Mouse (Mus musculus): ENCODE data around the gene Amd1. TPM values are rescaled to one million over a fixed set of nuclear protein-coding genes. Genes with fewer than 3 reads are reported as not detected.

Gene Amd1
- polyA plus RNA-seq, 1 experiment from 2014 or later: 63.0 TPM

DNA sequence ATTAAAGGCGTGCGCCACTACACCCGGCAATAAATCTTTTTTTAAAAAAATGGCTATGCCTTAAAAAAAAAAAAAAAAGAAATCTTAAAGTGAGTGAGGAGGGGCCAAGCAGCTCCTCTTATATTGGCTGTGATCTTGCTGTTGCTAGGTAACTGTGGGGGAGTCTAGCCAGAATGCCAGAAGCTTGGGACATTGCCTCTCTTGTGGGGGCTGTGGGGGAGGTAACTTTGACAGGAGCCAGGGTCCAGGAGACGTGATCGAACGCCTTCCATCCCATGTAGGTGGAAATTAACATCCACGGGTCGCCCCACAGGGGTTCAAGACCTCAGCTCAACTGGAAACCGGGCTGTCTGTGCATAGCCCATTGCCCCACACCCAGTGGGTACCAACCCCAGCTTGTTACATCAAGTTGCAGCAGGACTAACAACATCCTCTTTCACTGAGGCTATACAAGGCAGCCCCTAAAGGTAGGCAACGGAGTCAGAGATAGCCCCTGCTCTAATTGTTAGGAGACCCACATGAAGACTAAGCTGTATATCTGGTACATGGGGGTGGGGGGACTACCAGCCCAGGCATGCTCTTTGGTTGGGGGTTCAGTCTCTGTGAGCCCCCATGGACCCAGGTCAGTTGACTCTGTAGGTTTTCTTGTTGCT is 17.7 kb downstream of the Amd1 start:
- no peak; the same call in 1 of the 2 replicates for ATAC-seq (ENCODE audit: insufficient read depth, low FRiP score)
- H3K9ac ChIP-seq (ENCODE audit: low read length): no peak overlapping the region
- no peaks in the 10 kb centered on the region for H3K4me1 ChIP-seq (ENCODE audit: control insufficient read depth, insufficient read depth, low read length)
- WGBS: 84% methylated on average over 10 of the region's 10 CpGs
- H3K27ac ChIP-seq (ENCODE audit: low read length): no peak overlapping the region
- no peaks in the 10 kb centered on the region for H3K27me3 ChIP-seq (ENCODE audit: control insufficient read depth, insufficient read depth, low read length)
- no peaks in the 10 kb centered on the region; the same call in 1 of the 2 replicates for H3K9me3 ChIP-seq (replicated peaks; ENCODE audit: control insufficient read depth, low read length)
- no peak overlapping the region for H3K4me3 ChIP-seq (replicated peaks; ENCODE audit: low read length)
- H3K4me2 ChIP-seq (ENCODE audit: low read depth, low read length): no peak overlapping the region
- H3K36me3 ChIP-seq (ENCODE audit: control insufficient read depth, insufficient read depth, low read length): peaks cover 7% of the 10 kb centered on the region; the same call in 1 of the 2 replicates

DNA sequence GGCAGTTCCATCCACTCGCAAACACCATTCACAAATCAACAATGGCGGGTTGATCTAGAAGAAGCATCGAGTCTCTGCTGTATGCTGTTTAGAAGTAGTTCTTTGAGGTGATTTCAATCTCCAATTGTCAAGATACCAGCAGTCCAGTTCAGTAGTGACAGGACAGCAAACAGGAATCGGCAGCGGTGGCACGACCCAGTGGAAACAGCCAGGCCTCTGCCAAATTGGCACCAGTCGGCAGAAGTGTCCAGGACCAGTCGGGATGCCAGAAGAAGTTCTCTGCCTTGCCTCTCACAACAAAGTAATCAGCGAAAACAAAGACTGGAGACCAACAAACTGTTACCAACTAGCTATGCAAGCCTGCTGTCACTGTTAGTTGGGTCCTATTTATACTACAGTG is 18.4 kb downstream of the Amd1 start:
- Histone ChIP-seq H3K9ac (ENCODE audit: low read length) (no peak overlapping the region), H3K36me3 (ENCODE audit: control insufficient read depth, insufficient read depth, low read length) (peaks cover 7% of the 10 kb centered on the region; the same call in 1 of the 2 replicates), H3K27me3 (ENCODE audit: control insufficient read depth, insufficient read depth, low read length) (no peaks in the 10 kb centered on the region), H3K4me1 (ENCODE audit: control insufficient read depth, insufficient read depth, low read length) (no peaks in the 10 kb centered on the region), H3K4me2 (ENCODE audit: low read depth, low read length) (no peak overlapping the region), H3K9me3 (replicated peaks; ENCODE audit: control insufficient read depth, low read length) (no peaks in the 10 kb centered on the region; the same call in 1 of the 2 replicates), H3K27ac (ENCODE audit: low read length) (no peak overlapping the region), H3K4me3 (replicated peaks; ENCODE audit: low read length) (no peak overlapping the region)
- 90% methylated on average over 9 of the region's 9 CpGs for WGBS
- no peak for ATAC-seq (ENCODE audit: insufficient read depth, low FRiP score)

DNA sequence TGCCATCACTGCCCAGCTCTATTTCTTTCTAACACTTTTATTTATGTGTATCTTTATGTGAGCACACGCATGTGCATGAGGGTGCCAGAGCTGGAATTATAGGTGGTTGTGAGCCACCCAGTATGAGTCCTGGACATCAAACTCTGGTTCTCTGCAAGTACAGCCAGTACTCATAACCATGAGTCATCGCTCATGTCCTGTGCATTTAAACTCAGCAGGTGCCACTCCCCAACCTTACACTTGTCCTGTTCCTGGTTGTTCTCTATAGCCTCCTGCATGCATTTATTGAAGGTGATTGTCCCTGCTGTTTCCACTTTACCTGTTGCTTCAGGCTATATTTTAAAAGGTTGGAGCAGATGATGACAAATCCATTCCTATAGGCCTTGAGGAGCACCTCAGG is 20.4 kb downstream of the Amd1 start:
- Histone ChIP-seq H3K27me3 (ENCODE audit: control insufficient read depth, insufficient read depth, low read length) (no peaks in the 10 kb centered on the region), H3K9ac (ENCODE audit: low read length) (no peak overlapping the region), H3K36me3 (ENCODE audit: control insufficient read depth, insufficient read depth, low read length) (peaks cover 4% of the 10 kb centered on the region; the same call in 1 of the 2 replicates), H3K4me2 (ENCODE audit: low read depth, low read length) (no peak overlapping the region), H3K4me3 (replicated peaks; ENCODE audit: low read length) (no peak overlapping the region), H3K4me1 (ENCODE audit: control insufficient read depth, insufficient read depth, low read length) (peaks cover 3% of the 10 kb centered on the region; the same call in 1 of the 2 replicates), H3K27ac (ENCODE audit: low read length) (no peak overlapping the region), H3K9me3 (replicated peaks; ENCODE audit: control insufficient read depth, low read length) (no peaks in the 10 kb centered on the region; the same call in 1 of the 2 replicates)
- WGBS: 89% methylated on average over 2 of the region's 2 CpGs
- peak; percentile 57; the same call in 1 of the 2 replicates for ATAC-seq (ENCODE audit: insufficient read depth, low FRiP score)

DNA sequence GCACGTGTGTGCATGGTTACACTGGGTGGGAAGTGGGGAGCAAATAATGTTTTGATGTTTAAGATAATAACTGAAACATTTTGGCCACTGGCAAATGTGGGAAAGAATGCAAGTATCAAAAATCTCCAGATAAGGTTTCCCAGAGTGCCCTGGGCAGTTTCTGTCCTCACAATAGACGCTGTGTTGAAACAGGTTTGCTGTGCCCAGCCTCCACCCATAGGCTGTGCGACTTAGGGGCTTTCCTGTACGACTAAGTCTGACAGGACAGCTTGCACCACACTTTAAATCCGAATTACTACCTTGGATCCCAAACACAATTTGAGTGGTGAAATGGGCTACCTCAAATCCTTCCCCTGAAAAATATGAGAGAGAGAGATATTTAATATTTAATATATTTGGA is 23.7 kb downstream of the Amd1 start:
- H3K9ac ChIP-seq (ENCODE audit: low read length): no peak overlapping the region
- peak; percentile 76; the same call in 1 of the 2 replicates for ATAC-seq (ENCODE audit: insufficient read depth, low FRiP score)
- no peak overlapping the region for H3K4me2 ChIP-seq (ENCODE audit: low read depth, low read length)
- no peaks in the 10 kb centered on the region; the same call in 1 of the 2 replicates for H3K9me3 ChIP-seq (replicated peaks; ENCODE audit: control insufficient read depth, low read length)
- H3K36me3 ChIP-seq (ENCODE audit: control insufficient read depth, insufficient read depth, low read length): no peaks in the 10 kb centered on the region
- H3K27me3 ChIP-seq (ENCODE audit: control insufficient read depth, insufficient read depth, low read length): no peaks in the 10 kb centered on the region
- no peak overlapping the region for H3K27ac ChIP-seq (ENCODE audit: low read length)
- WGBS: 53% methylated on average over 5 of the region's 5 CpGs
- H3K4me3 ChIP-seq (replicated peaks; ENCODE audit: low read length): no peak overlapping the region
- H3K4me1 ChIP-seq (ENCODE audit: control insufficient read depth, insufficient read depth, low read length): peaks cover 3% of the 10 kb centered on the region; the same call in 1 of the 2 replicates

GRCm38 (mm10) chr10:40275991-40276390 is 26.0 kb downstream of the Amd1 start:
- WGBS: 58% methylated on average over 7 of the region's 7 CpGs
- H3K36me3 ChIP-seq (ENCODE audit: control insufficient read depth, insufficient read depth, low read length): no peaks in the 10 kb centered on the region
- H3K4me1 ChIP-seq (ENCODE audit: control insufficient read depth, insufficient read depth, low read length): peaks cover 3% of the 10 kb centered on the region; the same call in 1 of the 2 replicates
- no peak overlapping the region for H3K4me3 ChIP-seq (replicated peaks; ENCODE audit: low read length)
- no peak overlapping the region for H3K4me2 ChIP-seq (ENCODE audit: low read depth, low read length)
- no peak overlapping the region for H3K27ac ChIP-seq (ENCODE audit: low read length)
- ATAC-seq (ENCODE audit: insufficient read depth, low FRiP score): no peak
- no peaks in the 10 kb centered on the region for H3K27me3 ChIP-seq (ENCODE audit: control insufficient read depth, insufficient read depth, low read length)
- no peak overlapping the region for H3K9ac ChIP-seq (ENCODE audit: low read length)
- no peaks in the 10 kb centered on the region for H3K9me3 ChIP-seq (replicated peaks; ENCODE audit: control insufficient read depth, low read length)

DNA sequence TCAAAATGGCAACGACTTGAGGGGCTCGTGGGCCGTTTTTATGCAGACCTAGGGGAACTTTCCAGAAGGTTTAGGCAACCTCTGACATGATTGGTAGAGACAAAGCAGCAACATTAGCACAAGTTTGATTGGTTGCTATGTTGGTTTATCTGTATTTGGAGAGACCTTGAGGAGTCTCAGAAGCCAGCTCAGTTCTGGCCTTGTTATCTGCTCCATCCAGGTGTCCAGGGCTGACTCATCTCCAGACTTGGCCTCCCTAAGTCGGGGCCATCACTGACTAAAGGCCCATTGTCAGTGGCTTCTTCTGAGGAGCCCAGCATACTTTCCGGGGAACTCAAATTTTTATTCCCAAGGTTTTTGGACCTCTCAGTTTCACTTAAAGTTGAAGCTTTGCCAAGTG is 28.0 kb downstream of the Amd1 start:
- no peak overlapping the region for H3K27ac ChIP-seq (ENCODE audit: low read length)
- no peak overlapping the region for H3K4me2 ChIP-seq (ENCODE audit: low read depth, low read length)
- 0 out of 2 replicates have a peak, but pooled peaks have one; percentile 69 for ATAC-seq (ENCODE audit: insufficient read depth, low FRiP score)
- 73% methylated on average over 5 of the region's 5 CpGs for WGBS
- H3K36me3 ChIP-seq (ENCODE audit: control insufficient read depth, insufficient read depth, low read length): no peaks in the 10 kb centered on the region
- H3K9ac ChIP-seq (ENCODE audit: low read length): no peak overlapping the region
- no peak overlapping the region for H3K4me3 ChIP-seq (replicated peaks; ENCODE audit: low read length)
- H3K27me3 ChIP-seq (ENCODE audit: control insufficient read depth, insufficient read depth, low read length): no peaks in the 10 kb centered on the region
- H3K9me3 ChIP-seq (replicated peaks; ENCODE audit: control insufficient read depth, low read length): no peaks in the 10 kb centered on the region
- peaks cover 3% of the 10 kb centered on the region; the same call in 1 of the 2 replicates for H3K4me1 ChIP-seq (ENCODE audit: control insufficient read depth, insufficient read depth, low read length)

DNA sequence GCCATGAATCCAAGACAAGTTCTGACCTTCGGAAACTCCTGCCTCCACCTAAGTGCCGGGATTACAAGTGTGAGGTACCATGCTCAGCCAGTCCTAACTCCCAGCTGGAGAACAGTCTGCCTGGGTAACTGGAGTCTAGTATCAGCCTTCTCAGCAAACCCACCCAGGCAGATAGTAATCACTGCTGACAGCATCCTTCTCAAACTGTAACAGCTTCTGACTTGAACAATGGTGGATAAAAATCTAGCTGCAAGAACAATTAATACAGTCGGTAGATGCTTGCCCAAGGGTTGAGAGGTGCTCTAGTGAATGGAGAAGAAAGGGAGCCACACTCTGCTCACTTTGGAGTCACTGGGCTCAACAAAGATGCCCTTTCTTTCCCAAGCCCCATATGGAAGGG is 30.8 kb downstream of the Amd1 start:
- 89% methylated on average over 3 of the region's 3 CpGs for WGBS
- H3K27ac ChIP-seq (ENCODE audit: low read length): no peak overlapping the region
- ATAC-seq (ENCODE audit: insufficient read depth, low FRiP score): no peak
- H3K4me2 ChIP-seq (ENCODE audit: low read depth, low read length): no peak overlapping the region
- no peaks in the 10 kb centered on the region for H3K27me3 ChIP-seq (ENCODE audit: control insufficient read depth, insufficient read depth, low read length)
- no peaks in the 10 kb centered on the region for H3K4me1 ChIP-seq (ENCODE audit: control insufficient read depth, insufficient read depth, low read length)
- H3K36me3 ChIP-seq (ENCODE audit: control insufficient read depth, insufficient read depth, low read length): no peaks in the 10 kb centered on the region
- no peaks in the 10 kb centered on the region for H3K9me3 ChIP-seq (replicated peaks; ENCODE audit: control insufficient read depth, low read length)
- no peak overlapping the region for H3K4me3 ChIP-seq (replicated peaks; ENCODE audit: low read length)
- H3K9ac ChIP-seq (ENCODE audit: low read length): no peak overlapping the region

DNA sequence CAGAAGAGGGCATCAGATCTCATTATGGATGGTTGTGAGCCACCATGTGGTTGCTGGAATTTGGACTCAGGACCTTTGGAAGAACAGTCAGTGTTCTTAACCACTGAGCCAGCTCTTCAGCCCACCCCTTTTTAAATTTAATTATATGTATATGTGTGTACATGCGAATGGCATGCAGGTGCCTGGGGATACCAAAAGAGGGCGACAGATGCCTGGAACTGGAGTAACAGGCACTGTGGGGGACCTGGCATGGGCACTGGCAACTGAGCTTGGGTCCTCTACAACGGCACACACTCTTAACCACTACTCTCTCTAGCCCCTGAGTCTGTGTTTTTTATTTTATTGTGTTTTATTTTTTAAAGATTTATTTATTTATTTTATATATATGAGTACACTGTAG is 37.1 kb downstream of the Amd1 start:
- H3K9ac ChIP-seq (ENCODE audit: low read length): no peak overlapping the region
- no peak overlapping the region for H3K27ac ChIP-seq (ENCODE audit: low read length)
- no peak overlapping the region for H3K4me2 ChIP-seq (ENCODE audit: low read depth, low read length)
- H3K27me3 ChIP-seq (ENCODE audit: control insufficient read depth, insufficient read depth, low read length): no peaks in the 10 kb centered on the region
- no peaks in the 10 kb centered on the region; the same call in 1 of the 2 replicates for H3K4me1 ChIP-seq (ENCODE audit: control insufficient read depth, insufficient read depth, low read length)
- H3K36me3 ChIP-seq (ENCODE audit: control insufficient read depth, insufficient read depth, low read length): no peaks in the 10 kb centered on the region
- no peak for ATAC-seq (ENCODE audit: insufficient read depth, low FRiP score)
- H3K4me3 ChIP-seq (replicated peaks; ENCODE audit: low read length): no peak overlapping the region
- no peaks in the 10 kb centered on the region; the same call in 1 of the 2 replicates for H3K9me3 ChIP-seq (replicated peaks; ENCODE audit: control insufficient read depth, low read length)
- 90% methylated on average over 3 of the region's 3 CpGs for WGBS

DNA sequence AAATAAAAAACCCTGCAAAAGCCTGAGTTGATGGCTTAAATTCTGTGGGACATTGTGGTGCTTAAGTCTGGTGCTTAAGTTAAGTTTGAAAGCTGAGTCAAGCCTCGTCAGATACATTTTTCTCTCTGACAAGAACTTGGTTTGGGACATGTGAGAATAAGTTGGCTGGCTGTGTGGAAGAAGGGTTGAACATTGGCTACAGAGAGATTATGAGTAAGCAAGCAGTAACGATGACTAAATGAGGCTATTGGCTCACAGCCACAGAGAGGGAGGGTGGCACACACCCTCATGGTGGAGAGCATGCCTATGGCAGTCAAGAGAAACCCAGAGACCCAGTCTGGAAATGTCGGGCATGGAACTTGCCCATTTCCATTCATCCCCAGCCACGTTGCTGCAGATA is 38.3 kb downstream of the Amd1 start:
- Histone ChIP-seq H3K9ac (ENCODE audit: low read length) (no peak overlapping the region), H3K4me1 (ENCODE audit: control insufficient read depth, insufficient read depth, low read length) (peaks cover 6% of the 10 kb centered on the region; the same call in 1 of the 2 replicates)

More for the DNA sequence above, 38.3 kb downstream of the Amd1 start:
- Histone ChIP-seq H3K27me3 (ENCODE audit: control insufficient read depth, insufficient read depth, low read length) (no peaks in the 10 kb centered on the region), H3K9me3 (replicated peaks; ENCODE audit: control insufficient read depth, low read length) (no peaks in the 10 kb centered on the region; the same call in 1 of the 2 replicates), H3K36me3 (ENCODE audit: control insufficient read depth, insufficient read depth, low read length) (no peaks in the 10 kb centered on the region), H3K4me3 (replicated peaks; ENCODE audit: low read length) (no peak overlapping the region), H3K4me2 (ENCODE audit: low read depth, low read length) (no peak overlapping the region), H3K27ac (ENCODE audit: low read length) (no peak overlapping the region)
- 76% methylated on average over 4 of the region's 4 CpGs for WGBS
- no peak for ATAC-seq (ENCODE audit: insufficient read depth, low FRiP score)
